Mouse (Mus musculus) erythroblast, embryonic 14.5 days (primary cell): ENCODE measurements around the gene Dbnl. TPM values are rescaled to one million over a fixed set of nuclear protein-coding genes. Genes with fewer than 3 reads are reported as not detected.
"Not testable (repeated sequence)": the region's sequence is repeated elsewhere in the genome, so short reads cannot be mapped to it uniquely, and the experiment has no call there.

Source experiments
- H3K27me3 ChIP-seq: 2 replicates; pipeline ENCODE4 v1.6.1; 2012; ENCODE audit warnings: inconsistent platforms; ENCODE audit not compliant: control insufficient read depth
- H3K36me3 ChIP-seq: 2 replicates; pipeline ENCODE4 v1.6.1; 2012; ENCODE audit warnings: mild to moderate bottlenecking, inconsistent platforms; ENCODE audit not compliant: control insufficient read depth
- H3K4me1 ChIP-seq: 2 replicates; pipeline ENCODE4 v1.6.1; 2012; ENCODE audit warnings: inconsistent platforms; ENCODE audit not compliant: control insufficient read depth
- H3K4me3 ChIP-seq: replicated peaks from 2 replicates; pipeline ENCODE3; 2012; ENCODE audit warnings: moderate library complexity, mild to moderate bottlenecking, inconsistent platforms
- H3K9me3 ChIP-seq: 2 replicates; pipeline ENCODE4 v1.6.1; 2012; ENCODE audit warnings: low read length, inconsistent platforms, mixed read lengths; ENCODE audit not compliant: control insufficient read depth
- GATA1 ChIP-seq: IDR thresholded peaks from 2 replicates; pipeline ENCODE4 v1.6.1; 2012; ENCODE audit warnings: low read length, inconsistent platforms, mixed read lengths
- TAL1 ChIP-seq: IDR thresholded peaks from 3 replicates; pipeline ENCODE4 v1.6.1; 2012; ENCODE audit warnings: low read length, inconsistent platforms, mixed read lengths
- polyA plus RNA-seq: library from polyadenylated mRNA; stranded (reverse); fragments of >175 nt; gene quantifications from 2 replicates; pipeline ENCODE4 v1.2.3, GENCODE M21; 2012

Gene Dbnl
- polyA plus RNA-seq, 1 experiment, result 5.8 TPM

GRCm38 (mm10) chr11:5803551-5803981, 15.3 kb downstream of the Dbnl start, which contains the start of gene Pgam2:
Gene Pgam2, minus strand, starts transcription at chr11:5803733.
- Histone ChIP-seq H3K4me3 (no peak within 1 kb of the TSS), H3K27me3 (no peaks in the 10 kb centered on the region), H3K9me3 (no peaks in the 10 kb centered on the region), H3K36me3 (peaks cover 30% of the 10 kb centered on the region), H3K4me1 (peaks cover 8% of the 10 kb centered on the region)
- no peak for TF ChIP-seq TAL1

- Histone ChIP-seq H3K36me3 (peaks cover 24% of the 10 kb centered on the region), H3K4me1 (peaks cover 8% of the 10 kb centered on the region), H3K4me3 (no peak overlapping the region), H3K27me3 (no peaks in the 10 kb centered on the region), H3K9me3 (no peaks in the 10 kb centered on the region)
- no peak for TF ChIP-seq TAL1
- no peak for TF ChIP-seq GATA1
Measured at GRCm38 (mm10) chr11:5804174-5804573, 15.9 kb downstream of the Dbnl start.

- TF ChIP-seq GATA1 (no peak), TAL1 (no peak)
- Histone ChIP-seq H3K4me3 (no peak overlapping the region), H3K36me3 (peaks cover 9% of the 10 kb centered on the region), H3K4me1 (peaks cover 8% of the 10 kb centered on the region), H3K27me3 (no peaks in the 10 kb centered on the region), H3K9me3 (no peaks in the 10 kb centered on the region)
Measured at GRCm38 (mm10) chr11:5805711-5806110, 17.4 kb downstream of the Dbnl start.

GRCm38 (mm10) chr11:5807956-5808355, 19.7 kb downstream of the Dbnl start:
- no peaks in the 10 kb centered on the region for H3K36me3 ChIP-seq
- no peak overlapping the region for H3K4me3 ChIP-seq
- H3K9me3 ChIP-seq, result no peaks in the 10 kb centered on the region
- H3K4me1 ChIP-seq, result peaks cover 7% of the 10 kb centered on the region
- H3K27me3 ChIP-seq, result no peaks in the 10 kb centered on the region
- TF ChIP-seq TAL1, result no peak
- TF ChIP-seq GATA1, result no peak

GRCm38 (mm10) chr11:5809487-5809886, 21.2 kb downstream of the Dbnl start:
- not testable (repeated sequence) for H3K9me3 ChIP-seq, H3K4me1 ChIP-seq, H3K4me3 ChIP-seq, H3K27me3 ChIP-seq, H3K36me3 ChIP-seq

- Histone ChIP-seq H3K4me1 (no peaks in the 10 kb centered on the region), H3K4me3 (no peak overlapping the region), H3K9me3 (peaks cover 2% of the 10 kb centered on the region; the same call in 1 of the 2 replicates), H3K36me3 (no peaks in the 10 kb centered on the region), H3K27me3 (0 out of 2 replicates have a peak, but pooled peaks cover 2% of the 10 kb centered on the region)
- TF ChIP-seq GATA1 (no peak), TAL1 (no peak)
Measured at GRCm38 (mm10) chr11:5813381-5813780, 25.1 kb downstream of the Dbnl start.

- Histone ChIP-seq H3K36me3 (no peaks in the 10 kb centered on the region), H3K27me3 (0 out of 2 replicates have a peak, but pooled peaks cover 2% of the 10 kb centered on the region), H3K4me3 (no peak overlapping the region), H3K4me1 (no peaks in the 10 kb centered on the region), H3K9me3 (peaks cover 2% of the 10 kb centered on the region; the same call in 1 of the 2 replicates)
- TF ChIP-seq TAL1 (no peak), GATA1 (no peak)
Measured at GRCm38 (mm10) chr11:5819223-5819622, 30.9 kb downstream of the Dbnl start.

- no peaks in the 10 kb centered on the region for H3K27me3 ChIP-seq
- no peak overlapping the region for H3K4me3 ChIP-seq
- TF ChIP-seq GATA1 (no peak), TAL1 (no peak)
- no peaks in the 10 kb centered on the region for H3K9me3 ChIP-seq
- H3K36me3 ChIP-seq, result peaks cover 19% of the 10 kb centered on the region
- peaks cover 7% of the 10 kb centered on the region for H3K4me1 ChIP-seq
Measured at GRCm38 (mm10) chr11:5825432-5825831, 37.1 kb downstream of the Dbnl start.

- Histone ChIP-seq H3K27me3 (no peaks in the 10 kb centered on the region), H3K9me3 (no peaks in the 10 kb centered on the region), H3K4me1 (peaks cover 7% of the 10 kb centered on the region), H3K36me3 (peaks cover 27% of the 10 kb centered on the region), H3K4me3 (no peak overlapping the region)
- TF ChIP-seq GATA1, result no peak
- no peak for TF ChIP-seq TAL1
Measured at GRCm38 (mm10) chr11:5827931-5828330, 39.6 kb downstream of the Dbnl start.

- Histone ChIP-seq H3K4me3 (no peak overlapping the region), H3K36me3 (peaks cover 27% of the 10 kb centered on the region), H3K4me1 (peaks cover 7% of the 10 kb centered on the region), H3K9me3 (no peaks in the 10 kb centered on the region), H3K27me3 (no peaks in the 10 kb centered on the region)
- TF ChIP-seq TAL1 (no peak), GATA1 (no peak)
Measured at GRCm38 (mm10) chr11:5828509-5829191, 40.4 kb downstream of the Dbnl start.
